Mouse (Mus musculus) CH12F3 (cell line): ENCODE measurements around the gene Ccp110.

Experiments used
- in situ Hi-C: fragments of 300-500 bp; cut with MboI; formaldehyde crosslinking; loops from 2 replicates; pipeline ENCODE4 v1.14.3; 2020; ENCODE audit warnings: low sequenced_read_pairs

Gene Ccp110

GRCm38 (mm10) chr7:118712228-118713173 is at the start of gene Ccp110:
Gene Ccp110 (plus strand): TSS chr7:118712552.
- in situ Hi-C loops, result no loop called here

DNA sequence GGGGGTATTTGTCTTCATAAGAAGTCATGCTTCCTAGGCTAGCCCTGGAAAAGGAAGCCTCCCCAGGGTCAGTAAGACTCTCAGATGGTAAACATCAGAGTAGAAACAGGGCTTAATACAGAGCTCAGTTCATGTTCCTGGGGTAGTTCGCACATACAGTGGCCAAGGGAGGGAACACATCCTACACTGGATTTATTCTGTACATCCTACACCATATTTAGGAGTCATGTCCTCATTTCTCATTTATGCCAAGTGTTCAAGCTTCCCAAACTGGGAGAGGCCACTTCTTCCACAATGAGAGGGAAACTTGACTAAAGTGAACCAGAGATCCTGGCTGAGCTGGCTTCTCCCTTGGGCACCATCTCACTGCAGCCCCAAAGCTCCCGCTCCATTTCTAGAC is 44.6 kb upstream of the Ccp110 start:
- in situ Hi-C loops, result no loop called here

DNA sequence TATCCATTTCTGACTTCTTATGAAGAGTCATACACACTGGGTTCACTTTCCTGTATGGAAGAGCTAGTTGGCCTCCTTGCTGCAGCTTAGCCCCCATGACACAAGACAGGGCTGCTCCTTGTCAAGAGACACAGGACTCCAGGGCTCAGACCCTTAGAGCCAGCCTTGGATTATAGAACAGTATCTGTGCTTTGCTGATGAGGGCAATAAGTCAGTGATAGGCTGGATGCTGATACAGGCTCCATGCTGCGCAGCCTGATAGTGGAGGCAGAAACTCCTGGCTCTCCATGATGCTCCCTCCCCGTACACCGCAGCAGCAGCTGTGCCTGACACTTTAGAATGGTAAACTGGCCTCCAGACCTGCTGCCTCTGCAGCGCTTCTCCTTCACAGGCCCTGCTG is 42.2 kb upstream of the Ccp110 start:
- in situ Hi-C loops, result no loop called here

DNA sequence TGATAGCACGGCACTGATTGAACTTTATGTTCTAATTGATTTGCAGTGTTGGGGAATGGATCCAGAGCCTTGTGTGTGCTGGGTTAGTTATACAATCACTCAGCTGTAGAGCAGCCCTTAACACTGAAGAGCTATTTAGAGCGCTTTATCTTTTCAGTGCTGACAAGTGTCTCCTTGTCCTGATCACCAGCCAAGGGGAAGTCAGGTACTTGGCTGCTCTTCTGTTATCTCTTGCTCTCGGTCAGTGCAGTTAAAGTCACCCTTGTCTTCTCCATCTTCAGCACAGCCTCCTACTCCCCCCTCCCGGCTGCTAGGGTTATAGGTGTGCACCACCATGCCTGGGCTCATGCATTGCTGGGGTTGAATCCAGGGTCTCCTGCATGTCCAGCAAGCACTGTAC is 35.5 kb upstream of the Ccp110 start:
- in situ Hi-C loops, result no loop called here

DNA sequence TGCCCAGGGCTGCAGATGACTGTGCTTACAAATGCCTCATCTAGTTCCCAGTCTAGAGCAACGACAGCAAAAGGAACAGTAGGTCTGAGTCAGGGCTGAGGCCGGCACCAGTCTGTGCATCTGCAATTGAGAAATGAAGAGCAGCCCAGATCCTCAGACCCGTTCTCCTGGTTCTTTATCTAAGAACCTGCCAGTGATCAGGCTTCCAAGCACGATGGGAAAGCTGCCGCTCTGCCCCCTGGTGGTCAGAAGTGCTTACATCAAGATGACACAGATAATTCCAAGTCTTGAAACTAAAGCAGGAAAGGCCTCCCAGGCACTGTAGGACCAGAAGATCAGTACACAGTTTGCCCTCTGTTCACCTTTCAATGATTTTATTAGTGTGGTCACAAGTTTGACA is 24.2 kb upstream of the Ccp110 start:
- in situ Hi-C loops, result no loop called here

- in situ Hi-C loops, result no loop called here
Measured at GRCm38 (mm10) chr7:118689088-118689487, 23.3 kb upstream of the Ccp110 start.

GRCm38 (mm10) chr7:118691287-118691686 is 21.1 kb upstream of the Ccp110 start:
- in situ Hi-C loops, result no loop called here

- in situ Hi-C loops, result no loop called here
Measured at GRCm38 (mm10) chr7:118696146-118696545, 16.2 kb upstream of the Ccp110 start.

- in situ Hi-C loops, result no loop called here
Measured at GRCm38 (mm10) chr7:118697168-118697567, 15.2 kb upstream of the Ccp110 start.

DNA sequence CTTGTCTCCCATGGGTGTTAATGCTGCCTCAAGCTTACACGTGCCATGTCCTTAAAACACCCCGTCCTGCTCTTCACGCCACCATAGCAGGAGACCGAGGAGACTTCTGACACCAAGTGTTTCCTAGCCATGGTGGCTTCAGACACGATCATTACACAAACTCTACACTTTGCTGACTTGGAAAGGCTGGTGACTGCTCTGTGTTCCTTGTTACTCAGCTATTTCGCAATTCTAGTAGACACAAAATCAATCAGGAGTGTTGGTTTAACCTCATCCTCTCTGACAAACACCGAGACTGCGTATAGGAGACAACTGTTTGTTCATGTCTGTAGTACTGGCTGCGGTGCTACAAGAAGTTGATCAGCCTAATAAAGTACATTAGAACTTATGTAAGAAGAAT is 13.5 kb upstream of the Ccp110 start:
- in situ Hi-C loops, result no loop called here

DNA sequence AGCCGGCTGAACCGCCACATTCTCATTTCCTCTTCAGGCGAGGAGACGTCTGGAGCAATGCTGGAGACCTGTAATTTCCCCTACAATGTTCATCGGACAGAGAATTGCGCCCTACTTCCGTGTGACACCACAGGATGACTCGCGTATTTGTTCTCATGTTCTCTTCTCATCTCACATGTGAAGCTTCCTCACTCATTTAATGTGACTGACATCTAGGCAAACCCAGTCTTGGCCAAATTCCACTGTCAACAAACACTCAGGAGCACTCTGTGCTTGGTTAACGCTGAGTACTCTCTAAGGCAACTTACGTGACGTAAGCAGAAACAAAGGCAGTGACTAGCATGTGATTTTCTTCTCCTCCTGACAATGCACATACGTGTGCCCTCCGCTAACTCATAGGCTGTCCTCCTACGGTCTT is 9.2 kb upstream of the Ccp110 start:
- in situ Hi-C loops, result no loop called here

- in situ Hi-C loops, result no loop called here
Measured at GRCm38 (mm10) chr7:118704001-118704850, 8.1 kb upstream of the Ccp110 start.

- in situ Hi-C loops, result no loop called here
Measured at GRCm38 (mm10) chr7:118705101-118705961, 7.0 kb upstream of the Ccp110 start, which contains the start of gene Gde1. Gene Gde1 (minus strand): TSS chr7:118705778.

DNA sequence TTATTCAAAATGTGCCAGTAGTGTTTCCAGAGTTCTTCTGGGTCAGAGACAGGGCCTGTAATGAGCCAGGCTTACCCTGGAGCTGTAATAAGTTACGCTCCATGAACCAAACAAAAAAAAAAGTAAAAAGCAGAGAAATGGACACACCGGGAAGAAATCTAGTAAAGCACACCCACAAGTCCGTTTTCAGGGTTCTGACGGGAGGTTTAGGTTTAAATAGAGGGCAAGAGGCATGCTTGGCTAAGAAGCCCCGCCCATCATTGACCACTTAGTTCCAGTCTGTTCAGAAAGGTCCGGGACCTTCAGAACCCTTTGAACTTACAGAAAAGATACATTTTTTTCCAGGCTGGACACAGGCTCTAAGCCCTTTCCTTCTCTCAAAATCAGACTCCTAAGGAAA is 6.3 kb upstream of the Ccp110 start:
- in situ Hi-C loops, result no loop called here

DNA sequence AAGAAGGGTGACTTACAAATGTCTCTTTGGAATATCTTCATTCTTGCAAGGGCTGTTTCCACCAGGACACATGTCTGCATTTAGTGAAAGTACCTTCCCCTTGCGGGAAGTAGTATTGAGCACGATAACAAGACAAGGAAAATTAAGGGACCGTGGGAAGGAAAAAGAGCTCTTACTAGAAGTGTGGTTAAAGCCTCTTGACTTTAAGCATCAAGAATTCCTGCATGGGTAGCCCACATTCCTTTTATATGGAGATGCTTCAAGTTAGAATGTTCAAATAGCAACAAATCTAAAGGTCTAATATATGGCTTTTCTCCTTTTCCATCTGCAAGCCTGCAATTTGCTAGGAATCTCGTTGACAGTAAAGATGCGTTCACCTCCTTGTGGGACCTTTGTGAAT is 5.9 kb upstream of the Ccp110 start:
- in situ Hi-C loops, result no loop called here

- in situ Hi-C loops, result no loop called here
Measured at GRCm38 (mm10) chr7:118707216-118707615, 5.1 kb upstream of the Ccp110 start.

- in situ Hi-C loops, result no loop called here
Measured at GRCm38 (mm10) chr7:118708002-118708401, 4.3 kb upstream of the Ccp110 start.

GRCm38 (mm10) chr7:118710776-118711175 is 1.6 kb upstream of the Ccp110 start:
- in situ Hi-C loops, result no loop called here

GRCm38 (mm10) chr7:118714873-118715272 is 2.5 kb downstream of the Ccp110 start:
- in situ Hi-C loops, result no loop called here

DNA sequence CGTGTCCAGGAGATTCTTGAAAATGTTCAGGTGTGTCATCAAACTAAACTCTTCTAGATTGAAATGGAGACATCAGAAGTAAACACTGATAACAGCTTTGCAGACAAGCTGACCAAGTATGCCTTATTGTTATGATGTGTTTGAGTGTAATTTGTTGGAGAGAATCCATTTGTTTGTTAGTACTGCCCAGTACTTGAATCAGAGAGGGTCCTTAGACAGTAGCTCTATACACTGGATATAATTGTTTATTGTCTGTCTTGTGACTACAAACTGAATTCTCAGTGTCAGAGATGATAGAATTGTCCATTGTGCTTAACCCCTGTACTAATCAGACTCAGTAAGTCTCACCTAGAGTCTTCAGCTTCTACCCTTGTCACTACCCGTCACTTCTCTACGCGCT is 5.7 kb downstream of the Ccp110 start:
- in situ Hi-C loops, result no loop called here

DNA sequence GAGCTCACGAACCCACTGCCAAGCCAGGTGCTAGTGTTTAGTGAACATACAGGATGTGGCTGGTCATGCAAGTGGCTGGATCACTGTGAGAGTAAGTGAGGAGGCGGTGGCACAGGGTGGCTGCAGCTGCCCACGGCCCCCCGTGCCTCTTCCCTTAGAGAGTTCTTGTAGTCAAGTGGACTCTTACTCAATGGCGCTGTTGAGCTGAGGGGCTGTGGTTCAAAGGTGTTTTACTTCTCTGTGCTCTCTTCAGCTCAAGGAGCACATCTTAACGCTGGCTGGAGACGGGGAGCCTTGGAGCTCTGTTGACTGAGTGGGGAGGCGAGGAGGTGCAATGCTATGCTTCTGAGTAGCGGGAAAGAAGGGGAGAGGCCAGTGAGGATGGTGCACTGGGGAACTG is 11.6 kb downstream of the Ccp110 start:
- in situ Hi-C loops, result no loop called here
